Mouse (Mus musculus) retina, postnatal 1 day (tissue): ENCODE data around the gene Ddb2.
A peak's percentile ranks its signal among the peaks of the same experiment; 100 is the strongest.

Experiments used
- DNase-seq: peaks from one replicate; pipeline ENCODE4 v3.0.0-alpha.2; 2012

The Ddb2 gene

GRCm38 (mm10) chr2:91236601-91237510, at the start of gene Ddb2:
Ddb2 (minus strand) TSS chr2:91236982.
- DNase-seq, result peak; percentile 98

GRCm38 (mm10) chr2:91285885-91286505, 49.2 kb upstream of the Ddb2 start:
- DNase-seq, result peak; percentile 82

GRCm38 (mm10) chr2:91284375-91285199, 47.8 kb upstream of the Ddb2 start:
- no peak for DNase-seq

- DNase-seq, result no peak
Observed at GRCm38 (mm10) chr2:91283972-91284371, 47.2 kb upstream of the Ddb2 start.

GRCm38 (mm10) chr2:91281366-91281765, 44.6 kb upstream of the Ddb2 start:
- no peak for DNase-seq

GRCm38 (mm10) chr2:91279372-91279755, 42.6 kb upstream of the Ddb2 start:
- no peak for DNase-seq

- peak; percentile 75 for DNase-seq
Observed at GRCm38 (mm10) chr2:91278749-91279371, 42.1 kb upstream of the Ddb2 start.

- DNase-seq, result no peak
Observed at GRCm38 (mm10) chr2:91269687-91270133, 32.9 kb upstream of the Ddb2 start.

GRCm38 (mm10) chr2:91268706-91269105, 31.9 kb upstream of the Ddb2 start:
- no peak for DNase-seq

GRCm38 (mm10) chr2:91268042-91268441, 31.3 kb upstream of the Ddb2 start:
- no peak for DNase-seq

- DNase-seq, result peak; percentile 99
Observed at GRCm38 (mm10) chr2:91264711-91265681, 28.2 kb upstream of the Ddb2 start, which contains the start of gene Arfgap2. Arfgap2 (plus strand) TSS chr2:91264974.

GRCm38 (mm10) chr2:91263692-91264660, 27.2 kb upstream of the Ddb2 start:
- no peak for DNase-seq

GRCm38 (mm10) chr2:91259493-91259892, 22.7 kb upstream of the Ddb2 start:
- no peak for DNase-seq

GRCm38 (mm10) chr2:91258830-91259229, 22.0 kb upstream of the Ddb2 start:
- no peak for DNase-seq

GRCm38 (mm10) chr2:91258054-91258453, 21.3 kb upstream of the Ddb2 start:
- no peak for DNase-seq

GRCm38 (mm10) chr2:91257126-91257980, 20.6 kb upstream of the Ddb2 start:
- DNase-seq, result no peak

GRCm38 (mm10) chr2:91256256-91257125, 19.7 kb upstream of the Ddb2 start:
- DNase-seq, result peak; percentile 81

- DNase-seq, result peak; percentile 63
Observed at GRCm38 (mm10) chr2:91255661-91256150, 18.9 kb upstream of the Ddb2 start, which contains the start of gene Pacsin3. Pacsin3 (plus strand) TSS chr2:91255954.
